8 mouse cellular contexts compared by ENCODE assay signal in genomic region chr11:71018416-71019200, GRCm38 (mm10). TPM values are rescaled to one million over a fixed set of nuclear protein-coding genes. Genes with fewer than 3 reads are reported as not detected.
DNase-seq lines count a peak whose midpoint lies in the region; ATAC-seq and TF ChIP-seq lines count a peak whose summit lies in the region.

No protein-coding gene starts in this region.

- ATAC-seq in hindbrain, embryonic 15.5 days (ENCODE audit: low FRiP score, low read depth), result peak; percentile 32; the same call in 1 of the 2 replicates
- ATAC-seq in midbrain, postnatal 0 days (ENCODE audit: low FRiP score), result peak; percentile 27; the same call in 1 of the 2 replicates

- no peak for TF ChIP-seq CTCF in midbrain, postnatal 0 days (IDR thresholded peaks at IDR 0.05)

- peaks cover 33% of the 10 kb centered on the region for H3K4me1 ChIP-seq in embryonic facial prominence, embryonic 10.5 days
- H3K4me1 ChIP-seq in hindbrain, embryonic 15.5 days (replicated peaks), result peaks cover 52% of the 10 kb centered on the region
- peaks cover 8% of the 10 kb centered on the region for H3K4me1 ChIP-seq in midbrain, postnatal 0 days (ENCODE audit: insufficient read depth, low read length)

- DNase-seq in left cerebral cortex, postnatal 14 days (ENCODE audit: low spot score in 2 of 2), result peak; percentile 15 to 16
- no peak for DNase-seq in left cerebral cortex, adult 9 months (ENCODE audit: low spot score in 2 of 2)
- DNase-seq in embryonic facial prominence, embryonic 10.5 days (ENCODE audit: low spot score), result no peak
- no peak for DNase-seq in midbrain, postnatal 0 days (ENCODE audit: low spot score)
- no peak for DNase-seq in layer of hippocampus, postnatal 36 days
- no peak for DNase-seq in gastrocnemius, postnatal 14 days
- no peak for DNase-seq in spleen, adult 12 weeks (ENCODE audit: low spot score)

- peak overlapping the region; percentile 90 for H3K9ac ChIP-seq in hindbrain, embryonic 15.5 days
- peak overlapping the region; percentile 93 for H3K9ac ChIP-seq in midbrain, postnatal 0 days (replicated peaks; ENCODE audit: low read length, poor library complexity, severe bottlenecking)

- intact Hi-C loops in left cerebral cortex, postnatal 14 days (cut with DNase I), result loop anchor here (5.0 kb wide), 1 partner anchor 34 kb away; no protein-coding TSS in a partner anchor
- intact Hi-C loops in gastrocnemius, postnatal 14 days (cut with DNase I; ENCODE audit: low total_unique reads), result no loop called here

- peak overlapping the region; percentile 94 for H3K4me3 ChIP-seq in embryonic facial prominence, embryonic 10.5 days
- H3K4me3 ChIP-seq in hindbrain, embryonic 15.5 days, result peak overlapping the region; percentile 90
- H3K4me3 ChIP-seq in midbrain, postnatal 0 days (ENCODE audit: low read depth, low read length), result peak overlapping the region; percentile 91

- 6% methylated on average over 28 of the region's 28 CpGs for WGBS in embryonic facial prominence, embryonic 10.5 days
- 6% methylated on average over 28 of the region's 28 CpGs for WGBS in hindbrain, embryonic 15.5 days
- 7% methylated on average over 22 of the region's 28 CpGs for WGBS in midbrain, postnatal 0 days

- H3K27me3 ChIP-seq in embryonic facial prominence, embryonic 10.5 days (replicated peaks; ENCODE audit: low read depth, poor library complexity, severe bottlenecking), result no peaks in the 10 kb centered on the region
- no peaks in the 10 kb centered on the region for H3K27me3 ChIP-seq in hindbrain, embryonic 15.5 days
- no peaks in the 10 kb centered on the region for H3K27me3 ChIP-seq in midbrain, postnatal 0 days (ENCODE audit: insufficient read depth, low read length)

- peaks cover 43% of the 10 kb centered on the region for H3K36me3 ChIP-seq in embryonic facial prominence, embryonic 10.5 days (replicated peaks)
- H3K36me3 ChIP-seq in hindbrain, embryonic 15.5 days, result no peaks in the 10 kb centered on the region
- peaks cover 5% of the 10 kb centered on the region; the same call in 1 of the 2 replicates for H3K36me3 ChIP-seq in midbrain, postnatal 0 days (ENCODE audit: insufficient read depth, low read length)

- no peaks in the 10 kb centered on the region for H3K9me3 ChIP-seq in embryonic facial prominence, embryonic 10.5 days
- H3K9me3 ChIP-seq in hindbrain, embryonic 15.5 days, result no peaks in the 10 kb centered on the region
- H3K9me3 ChIP-seq in midbrain, postnatal 0 days (ENCODE audit: low read length), result no peaks in the 10 kb centered on the region

- peak overlapping the region; percentile 95 for H3K27ac ChIP-seq in embryonic facial prominence, embryonic 10.5 days (replicated peaks)
- peak overlapping the region; percentile 86 for H3K27ac ChIP-seq in hindbrain, embryonic 15.5 days (replicated peaks)
- H3K27ac ChIP-seq in midbrain, postnatal 0 days (ENCODE audit: low read depth, low read length), result peak overlapping the region; percentile 87

- H3K4me2 ChIP-seq in hindbrain, embryonic 15.5 days, result peak overlapping the region; percentile 70
- H3K4me2 ChIP-seq in midbrain, postnatal 0 days (ENCODE audit: low read depth, low read length, poor library complexity, severe bottlenecking), result peak overlapping the region; percentile 80

RNA-seq across cellular contexts. Expression of gene Mis12, which starts 0.8 kb away (rescaled TPM):
- total RNA-seq in left cerebral cortex, postnatal 14 days (2021), result 10 to 100 TPM; 11.2 to 12.5 TPM
- polyA plus RNA-seq in embryonic facial prominence, embryonic 10.5 days (2016; fragmentation: Nextera tagmentation; extraction: Ambion mirVana), result 64.5 and 67.5 TPM in 2 replicates
- 36.2 TPM in 2 replicates for polyA plus RNA-seq in hindbrain, embryonic 15.5 days (2015; fragmentation: Nextera tagmentation; extraction: Ambion mirVana)
- 7.6 and 11.3 TPM in 2 replicates for total RNA-seq in midbrain, postnatal 0 days (2014; rRNA removed)
- polyA plus RNA-seq in midbrain, postnatal 0 days (2015; fragmentation: Nextera tagmentation; extraction: Ambion mirVana), result 12.7 and 13.1 TPM in 2 replicates
- 10 to 100 TPM; 16.6 to 18.1 TPM for total RNA-seq in layer of hippocampus, postnatal 36 days (2021)
- 1 to 10 TPM; 5.1 to 6.4 TPM for total RNA-seq in gastrocnemius, postnatal 14 days (2021)

RNA-seq across cellular contexts. Expression of gene Derl2, which starts 1.0 kb away (rescaled TPM):
- 10 to 100 TPM; 21.4 to 23.7 TPM for total RNA-seq in left cerebral cortex, postnatal 14 days (2021)
- polyA plus RNA-seq in embryonic facial prominence, embryonic 10.5 days (2016; fragmentation: Nextera tagmentation; extraction: Ambion mirVana), result 33.1 and 33.5 TPM in 2 replicates
- 29.4 and 31.7 TPM in 2 replicates for polyA plus RNA-seq in hindbrain, embryonic 15.5 days (2015; fragmentation: Nextera tagmentation; extraction: Ambion mirVana)
- total RNA-seq in midbrain, postnatal 0 days (2014; rRNA removed), result 27.7 and 48.4 TPM in 2 replicates
- polyA plus RNA-seq in midbrain, postnatal 0 days (2015; fragmentation: Nextera tagmentation; extraction: Ambion mirVana), result 24.0 and 26.1 TPM in 2 replicates
- total RNA-seq in layer of hippocampus, postnatal 36 days (2021), result 10 to 100 TPM; 29.9 to 30.9 TPM
- total RNA-seq in gastrocnemius, postnatal 14 days (2021), result 10 to 100 TPM; 15.9 to 19.3 TPM

RNA-seq across cellular contexts. Expression of gene Dhx33, which starts 14.4 kb away (rescaled TPM):
- total RNA-seq in left cerebral cortex, postnatal 14 days (2021), result 10 to 100 TPM; 18.8 to 20.6 TPM
- 30.4 and 32.4 TPM in 2 replicates for polyA plus RNA-seq in embryonic facial prominence, embryonic 10.5 days (2016; fragmentation: Nextera tagmentation; extraction: Ambion mirVana)
- polyA plus RNA-seq in hindbrain, embryonic 15.5 days (2015; fragmentation: Nextera tagmentation; extraction: Ambion mirVana), result 14.3 and 15.7 TPM in 2 replicates
- total RNA-seq in midbrain, postnatal 0 days (2014; rRNA removed), result 24.0 and 30.0 TPM in 2 replicates
- 8.6 and 10.1 TPM in 2 replicates for polyA plus RNA-seq in midbrain, postnatal 0 days (2015; fragmentation: Nextera tagmentation; extraction: Ambion mirVana)
- total RNA-seq in layer of hippocampus, postnatal 36 days (2021), result 10 to 100 TPM; 59.0 to 70.6 TPM
- 1 to 10 TPM; 7.0 to 9.8 TPM for total RNA-seq in gastrocnemius, postnatal 14 days (2021)

RNA-seq across cellular contexts. Expression of gene 6330403K07Rik, which starts 14.7 kb away (rescaled TPM):
- total RNA-seq in left cerebral cortex, postnatal 14 days (2021), result 100 to 1,000 TPM; 137 to 158 TPM
- polyA plus RNA-seq in embryonic facial prominence, embryonic 10.5 days (2016; fragmentation: Nextera tagmentation; extraction: Ambion mirVana), result 118 and 150 TPM in 2 replicates
- 662 and 678 TPM in 2 replicates for polyA plus RNA-seq in hindbrain, embryonic 15.5 days (2015; fragmentation: Nextera tagmentation; extraction: Ambion mirVana)
- total RNA-seq in midbrain, postnatal 0 days (2014; rRNA removed), result 743 and 785 TPM in 2 replicates
- polyA plus RNA-seq in midbrain, postnatal 0 days (2015; fragmentation: Nextera tagmentation; extraction: Ambion mirVana), result 854 and 864 TPM in 2 replicates
- total RNA-seq in layer of hippocampus, postnatal 36 days (2021), result 100 to 1,000 TPM; 196 to 210 TPM
- 1 to 10 TPM in 1 of 2 experiments, under 1 TPM in 1; 0.84 to 1.5 TPM for total RNA-seq in gastrocnemius, postnatal 14 days (2021)

RNA-seq across cellular contexts. Expression of gene C1qbp, which starts 35.8 kb away (rescaled TPM):
- total RNA-seq in left cerebral cortex, postnatal 14 days (2021), result 100 to 1,000 TPM; 100 to 103 TPM
- polyA plus RNA-seq in embryonic facial prominence, embryonic 10.5 days (2016; fragmentation: Nextera tagmentation; extraction: Ambion mirVana), result 346 and 351 TPM in 2 replicates
- 175 and 182 TPM in 2 replicates for polyA plus RNA-seq in hindbrain, embryonic 15.5 days (2015; fragmentation: Nextera tagmentation; extraction: Ambion mirVana)
- total RNA-seq in midbrain, postnatal 0 days (2014; rRNA removed), result 21.9 and 33.2 TPM in 2 replicates
- 189 and 194 TPM in 2 replicates for polyA plus RNA-seq in midbrain, postnatal 0 days (2015; fragmentation: Nextera tagmentation; extraction: Ambion mirVana)
- total RNA-seq in layer of hippocampus, postnatal 36 days (2021), result 100 to 1,000 TPM in 1 of 2 experiments, 10 to 100 TPM in 1; 99.2 to 101 TPM
- 100 to 1,000 TPM; 146 to 150 TPM for total RNA-seq in gastrocnemius, postnatal 14 days (2021)

Comparison
In these comparisons a context has a peak if more than half of its experiments do, and no peak if none do; other contexts are left out.
1. DNase-seq: peak in left cerebral cortex, postnatal 14 days (2 of 2); none in left cerebral cortex, adult 9 months (0 of 2), embryonic facial prominence, embryonic 10.5 days (single experiment), midbrain, postnatal 0 days (single experiment), layer of hippocampus, postnatal 36 days (0 of 2), gastrocnemius, postnatal 14 days (single experiment) and spleen, adult 12 weeks (single experiment).
2. Peak in every context shown above with its lines, with median percentiles within 50 percentile points of each other: H3K27ac ChIP-seq and H3K4me3 ChIP-seq.